Mouse (Mus musculus): ENCODE results near the gene Ttn.
A peak's percentile ranks its signal among the peaks of the same experiment; 100 is the strongest.
"Not testable (repeated sequence)": the region's sequence is repeated elsewhere in the genome, so short reads cannot be mapped to it uniquely, and the experiment has no call there.

The Ttn gene

GRCm38 (mm10) chr2:76982391-76983145 is at the start of gene Ttn:
Gene Ttn, minus strand, starts transcription at chr2:76982547.
- DNase-seq, result no peak

- no peak for DNase-seq
Measured at GRCm38 (mm10) chr2:77020649-77021048, 38.3 kb upstream of the Ttn start.

- DNase-seq, result no peak
Measured at GRCm38 (mm10) chr2:77017735-77018134, 35.4 kb upstream of the Ttn start.

DNA sequence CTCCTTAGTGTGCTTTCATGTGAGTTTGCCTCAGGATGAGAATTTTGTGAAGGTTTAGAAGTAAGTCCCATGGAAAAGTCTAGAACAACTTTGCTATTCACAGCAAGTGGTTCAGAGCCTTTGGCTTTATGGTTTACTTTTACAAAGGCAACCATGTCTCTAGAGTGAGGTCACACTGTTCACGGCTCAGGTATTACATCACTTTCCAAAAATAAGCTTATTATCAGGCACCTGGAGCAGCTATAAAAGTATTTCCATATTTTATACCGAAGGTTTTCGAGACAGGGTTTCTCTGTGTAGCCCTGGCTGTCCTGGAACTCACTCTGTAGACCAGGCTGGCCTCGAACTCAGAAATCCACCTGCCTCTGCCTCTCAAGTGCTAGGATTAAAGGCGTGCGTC is 31.1 kb upstream of the Ttn start:
- DNase-seq, result not testable (repeated sequence)

DNA sequence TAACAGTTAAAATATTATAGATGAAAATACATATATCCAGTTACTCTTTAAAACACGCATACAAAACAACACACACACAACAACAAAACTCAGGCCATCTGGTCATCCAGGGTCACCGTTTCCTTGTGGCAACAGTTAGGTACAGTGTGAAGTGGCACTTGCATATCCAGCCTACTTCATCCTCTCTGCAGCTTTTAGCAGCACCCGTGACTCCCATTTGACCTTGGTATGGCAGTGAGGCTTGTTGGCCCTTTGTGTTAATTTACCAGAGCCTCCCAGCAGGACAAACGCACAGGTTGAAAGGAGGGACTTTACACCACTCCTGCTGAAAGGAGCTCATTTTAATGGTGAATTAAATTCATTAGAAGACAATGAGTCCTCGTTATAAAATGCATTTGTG is 29.6 kb upstream of the Ttn start:
- no peak for DNase-seq

GRCm38 (mm10) chr2:77007015-77007414 is 24.7 kb upstream of the Ttn start:
- no peak for DNase-seq

DNA sequence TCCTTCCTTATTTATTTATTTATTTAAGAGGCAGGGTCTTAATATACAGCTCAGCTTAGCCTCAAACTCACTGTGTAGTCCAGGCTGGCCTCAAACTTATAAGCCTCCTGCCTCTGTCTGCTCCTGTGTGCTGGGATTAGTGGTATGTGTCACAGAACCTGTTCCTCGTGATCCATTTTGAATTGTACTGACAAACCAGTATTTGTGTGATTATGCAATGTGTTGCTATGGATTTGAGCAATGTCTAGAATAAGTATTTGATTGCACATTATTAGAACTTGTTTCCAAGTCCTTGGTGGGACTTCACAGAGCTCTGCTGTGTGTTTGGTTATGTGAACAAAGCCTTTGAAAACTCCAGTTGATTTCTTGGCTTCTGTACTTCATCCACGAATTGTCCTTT is 20.8 kb upstream of the Ttn start:
- DNase-seq, result peak; percentile 32

- DNase-seq, result no peak
Measured at GRCm38 (mm10) chr2:76998351-76998750, 16.0 kb upstream of the Ttn start.

GRCm38 (mm10) chr2:76992493-76993201 is 10.3 kb upstream of the Ttn start:
- no peak for DNase-seq

- DNase-seq, result peak; percentile 30
Measured at GRCm38 (mm10) chr2:76987317-76987716, 5.0 kb upstream of the Ttn start.

- no peak for DNase-seq
Measured at GRCm38 (mm10) chr2:76984384-76984783, 2.0 kb upstream of the Ttn start.

DNA sequence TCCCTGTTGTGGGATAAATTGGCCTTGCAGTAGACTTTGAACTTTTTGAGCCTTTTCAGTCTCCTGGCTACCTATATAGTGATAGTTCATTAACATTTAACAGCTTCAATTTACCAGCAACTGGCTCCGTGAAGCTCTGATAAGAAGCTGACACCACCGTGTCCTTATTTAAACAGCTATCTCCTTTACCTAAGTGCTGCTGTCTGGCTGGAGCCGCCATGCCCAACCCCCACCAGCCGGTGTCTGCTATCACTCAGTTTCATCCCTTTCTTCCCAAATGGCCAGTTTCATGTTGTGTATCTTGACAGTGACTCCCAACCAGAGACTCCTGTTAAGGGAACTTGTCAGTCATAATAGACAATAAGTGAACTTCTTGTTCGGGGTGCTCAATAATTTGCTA is 1.3 kb upstream of the Ttn start:
- no peak for DNase-seq

DNA sequence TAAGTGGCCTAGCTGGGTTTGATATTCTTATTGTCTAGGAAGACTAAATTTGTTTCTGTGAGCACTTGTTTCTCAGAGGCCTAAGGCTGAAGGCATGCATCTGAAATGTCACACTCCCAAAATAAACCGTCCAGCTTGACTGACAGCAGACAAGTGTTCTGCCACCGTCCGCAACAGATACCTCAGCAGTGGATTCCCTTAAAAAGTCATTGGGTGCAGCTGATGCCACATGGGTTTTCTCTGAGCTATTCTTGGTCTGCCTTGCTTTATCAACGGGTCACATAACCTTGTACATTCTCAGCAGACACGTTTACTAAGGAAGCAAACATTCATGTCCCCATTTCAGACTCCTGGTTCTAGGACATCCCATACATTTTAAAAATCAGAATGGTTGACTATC is 630 bp downstream of the Ttn start:
- DNase-seq, result no peak

DNA sequence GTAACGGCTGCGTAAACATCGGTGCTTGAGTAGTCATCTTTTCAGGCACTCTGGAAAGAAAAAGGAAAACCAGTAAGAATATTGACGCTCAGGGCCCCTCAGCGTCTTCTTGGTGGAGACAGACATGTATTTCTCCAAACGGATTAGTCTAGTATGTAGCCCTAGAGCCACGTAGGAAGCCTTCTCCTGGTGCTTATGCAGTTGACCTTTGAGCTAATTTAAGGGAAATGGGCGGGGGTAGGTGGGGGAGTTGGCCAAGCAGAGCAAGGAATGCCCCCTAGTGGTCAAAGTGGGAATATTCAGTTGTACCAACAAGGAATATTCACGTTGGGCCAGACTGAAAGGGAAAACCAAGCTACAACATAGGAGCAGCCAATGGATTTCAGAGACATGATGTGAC is 2.2 kb downstream of the Ttn start:
- DNase-seq, result peak; percentile 83

GRCm38 (mm10) chr2:76977650-76978049 is 4.7 kb downstream of the Ttn start:
- no peak for DNase-seq

GRCm38 (mm10) chr2:76972051-76972450 is 10.3 kb downstream of the Ttn start:
- DNase-seq, result no peak

GRCm38 (mm10) chr2:76971069-76971468 is 11.3 kb downstream of the Ttn start:
- no peak for DNase-seq

- DNase-seq, result no peak
Measured at GRCm38 (mm10) chr2:76970669-76971068, 11.7 kb downstream of the Ttn start.

GRCm38 (mm10) chr2:76970204-76970603 is 12.1 kb downstream of the Ttn start:
- no peak for DNase-seq

DNA sequence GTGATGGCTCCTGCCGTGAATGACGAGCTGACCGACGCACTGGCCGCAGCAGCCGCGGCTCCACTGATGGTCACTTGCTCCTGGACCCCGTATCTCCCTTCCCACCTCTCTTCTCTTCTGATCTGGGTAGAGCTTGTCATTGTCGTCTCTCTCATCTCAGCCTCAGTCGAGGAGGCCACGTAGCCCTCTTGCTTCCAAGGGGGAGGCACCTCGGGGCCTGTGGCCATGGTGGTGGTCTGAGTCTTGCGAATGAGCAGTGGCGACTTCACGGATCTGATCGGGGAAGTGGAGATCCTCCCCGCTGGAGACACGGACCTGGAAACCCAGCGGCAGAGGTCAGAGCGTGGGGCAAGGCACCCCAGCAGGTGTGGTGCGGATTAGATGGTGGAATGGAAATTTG is 12.7 kb downstream of the Ttn start:
- no peak for DNase-seq

DNA sequence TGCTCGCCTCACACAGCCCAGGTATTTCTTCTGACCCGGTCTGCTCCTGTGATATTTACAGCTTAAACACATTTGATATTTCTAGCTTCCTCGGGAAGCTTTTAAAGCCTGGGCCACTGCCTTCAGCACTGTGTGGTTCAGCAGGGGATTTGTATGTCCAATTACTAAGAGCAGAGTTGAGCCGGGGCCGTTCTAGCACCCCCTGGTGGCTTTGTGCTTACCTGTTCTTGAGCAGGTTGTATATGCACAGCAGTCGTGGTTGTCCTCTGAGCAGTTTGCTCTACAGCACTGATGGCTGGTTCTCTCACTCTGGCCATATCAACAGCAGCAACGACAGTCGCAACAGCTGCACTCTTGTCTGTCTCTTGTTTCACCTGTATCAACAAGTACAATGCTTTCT is 13.4 kb downstream of the Ttn start:
- peak; percentile 87 for DNase-seq

GRCm38 (mm10) chr2:76966582-76966981 is 15.8 kb downstream of the Ttn start:
- DNase-seq, result no peak

GRCm38 (mm10) chr2:76966013-76966412 is 16.3 kb downstream of the Ttn start:
- no peak for DNase-seq

DNA sequence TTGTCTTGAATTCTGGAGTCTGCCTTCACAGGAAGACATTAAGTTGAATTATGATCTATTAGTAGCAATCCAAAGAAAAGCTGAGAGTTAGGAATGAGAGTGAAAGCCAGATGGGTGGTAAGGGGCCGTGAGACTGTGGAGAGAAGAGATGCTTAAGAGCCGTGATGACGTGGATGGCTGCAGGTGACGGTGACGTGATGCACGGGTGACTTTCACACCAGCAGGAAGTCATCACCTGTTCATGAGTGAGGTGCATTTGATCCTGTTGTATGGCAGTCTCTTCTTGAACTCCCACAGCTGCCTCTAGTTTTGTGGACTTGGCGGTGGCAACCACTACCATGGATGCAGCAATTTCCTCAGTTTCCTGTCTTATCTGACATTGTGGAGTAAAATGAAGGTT is 16.8 kb downstream of the Ttn start:
- DNase-seq, result no peak

- DNase-seq, result peak; percentile 65
Measured at GRCm38 (mm10) chr2:76962045-76962432, 20.3 kb downstream of the Ttn start.
